Mouse (Mus musculus) bone marrow macrophage, adult 2 months (primary cell): ENCODE measurements around the gene Dimt1. TPM values are rescaled to one million over a fixed set of nuclear protein-coding genes. Genes with fewer than 3 reads are reported as not detected.

Experiments
- H3K27ac ChIP-seq: 2 replicates; pipeline ENCODE4 v1.5.1; 2012; ENCODE audit warnings: low read depth, low read length; ENCODE audit not compliant: insufficient read depth
- H3K4me1 ChIP-seq: 2 replicates; pipeline ENCODE4 v1.6.1; 2012; ENCODE audit warnings: low read length; ENCODE audit not compliant: control insufficient read depth, insufficient read depth
- H3K4me3 ChIP-seq: 2 replicates; pipeline ENCODE4 v1.5.1; 2012; ENCODE audit warnings: mild to moderate bottlenecking, low read length, moderate library complexity; ENCODE audit not compliant: insufficient read depth
- CTCF ChIP-seq: IDR thresholded peaks from 2 replicates; pipeline ENCODE4 v1.5.1; 2012; ENCODE audit warnings: low read depth, mild to moderate bottlenecking, low read length, moderate library complexity
- POLR2A ChIP-seq: IDR thresholded peaks from 2 replicates; pipeline ENCODE4 v1.6.1; 2012; ENCODE audit warnings: mild to moderate bottlenecking, low read depth, low read length, borderline replicate concordance
- polyA plus RNA-seq: library from polyadenylated mRNA; stranded (reverse); fragments of >200 nt; gene quantifications from 2 replicates; pipeline ENCODE4 v1.2.4, GENCODE M21; 2012; ENCODE audit not compliant: missing spikeins, insufficient read depth, insufficient read length

Gene Dimt1
- polyA plus RNA-seq, 1 experiment = 9.3 TPM

- peaks cover 7% of the 10 kb centered on the region for H3K4me1 ChIP-seq
- peak within 1 kb of the TSS; percentile 99 for H3K4me3 ChIP-seq
- peak within 1 kb of the TSS; percentile 20; the same call in 1 of the 2 replicates for H3K27ac ChIP-seq
- TF ChIP-seq POLR2A (no peak), CTCF (no peak)
These were observed 10.4 kb upstream of the Dimt1 start, which contains the start of gene Ipo11 for GRCm38 (mm10) chr13:106936256-106937137. Ipo11 (minus strand) TSS chr13:106936958.

GRCm38 (mm10) chr13:106937138-106937472, 9.8 kb upstream of the Dimt1 start:
- H3K27ac ChIP-seq = no peak overlapping the region
- H3K4me1 ChIP-seq = peaks cover 7% of the 10 kb centered on the region
- H3K4me3 ChIP-seq = peak overlapping the region; percentile 64
- TF ChIP-seq CTCF = no peak
- no peak for TF ChIP-seq POLR2A

GRCm38 (mm10) chr13:106941211-106941976, 5.5 kb upstream of the Dimt1 start:
- no peak overlapping the region for H3K4me3 ChIP-seq
- no peak overlapping the region for H3K27ac ChIP-seq
- peaks cover 5% of the 10 kb centered on the region for H3K4me1 ChIP-seq
- TF ChIP-seq POLR2A (no peak), CTCF (no peak)

- Histone ChIP-seq H3K4me3 (no peak overlapping the region), H3K27ac (no peak overlapping the region), H3K4me1 (peaks cover 5% of the 10 kb centered on the region)
- TF ChIP-seq CTCF (no peak), POLR2A (no peak)
These were observed 4.2 kb upstream of the Dimt1 start for GRCm38 (mm10) chr13:106942721-106943120.

GRCm38 (mm10) chr13:106945518-106945917, 1.4 kb upstream of the Dimt1 start:
- Histone ChIP-seq H3K27ac (no peak overlapping the region), H3K4me1 (peaks cover 10% of the 10 kb centered on the region), H3K4me3 (no peak overlapping the region)
- TF ChIP-seq CTCF (no peak), POLR2A (no peak)

- TF ChIP-seq POLR2A (no peak), CTCF (no peak)
- H3K27ac ChIP-seq = no peak overlapping the region
- H3K4me1 ChIP-seq = peaks cover 10% of the 10 kb centered on the region
- H3K4me3 ChIP-seq = peak overlapping the region; percentile 74
These were observed 656 bp downstream of the Dimt1 start for GRCm38 (mm10) chr13:106947583-106947982.

GRCm38 (mm10) chr13:106954880-106955279, 8.0 kb downstream of the Dimt1 start:
- no peak overlapping the region for H3K27ac ChIP-seq
- TF ChIP-seq CTCF (no peak), POLR2A (no peak)
- H3K4me1 ChIP-seq = no peaks in the 10 kb centered on the region
- no peak overlapping the region for H3K4me3 ChIP-seq

- TF ChIP-seq CTCF (no peak), POLR2A (no peak)
- Histone ChIP-seq H3K27ac (no peak overlapping the region), H3K4me1 (no peaks in the 10 kb centered on the region), H3K4me3 (no peak overlapping the region)
These were observed 10.6 kb downstream of the Dimt1 start for GRCm38 (mm10) chr13:106957554-106957953.

GRCm38 (mm10) chr13:106958286-106958685, 11.4 kb downstream of the Dimt1 start:
- H3K27ac ChIP-seq = no peak overlapping the region
- H3K4me3 ChIP-seq = no peak overlapping the region
- H3K4me1 ChIP-seq = no peaks in the 10 kb centered on the region
- TF ChIP-seq POLR2A (no peak), CTCF (no peak)

GRCm38 (mm10) chr13:106960557-106960956, 13.6 kb downstream of the Dimt1 start:
- Histone ChIP-seq H3K27ac (no peak overlapping the region), H3K4me1 (no peaks in the 10 kb centered on the region), H3K4me3 (no peak overlapping the region)
- TF ChIP-seq CTCF (no peak), POLR2A (no peak)
